In the genomic region with DNA sequence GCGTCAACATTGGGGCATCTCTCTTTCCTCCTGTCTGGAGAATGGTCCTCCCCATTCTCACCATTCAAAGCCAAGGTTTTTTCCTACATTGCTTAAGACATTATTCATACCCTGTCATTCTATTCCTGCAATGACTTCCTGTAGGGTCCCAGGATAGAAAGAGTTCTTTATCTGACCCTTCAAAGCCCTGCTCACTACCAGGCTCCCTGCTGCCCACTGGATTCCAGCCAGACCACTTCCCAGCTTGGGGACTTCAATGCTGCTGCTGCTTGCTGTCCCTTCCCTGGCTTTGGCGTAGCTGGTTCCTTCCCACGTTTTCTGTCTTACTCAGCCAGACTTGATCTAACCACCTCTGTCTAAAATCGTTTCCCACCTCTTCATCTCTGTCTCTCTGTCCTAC, we compare ENCODE assay signal across 15 mouse cellular contexts. TPM values are rescaled to one million over a fixed set of nuclear protein-coding genes. Genes with fewer than 3 reads are reported as not detected.
A peak's percentile ranks its signal among the peaks of the same experiment; 100 is the strongest.
DNase-seq lines count a peak whose midpoint lies in the region; ATAC-seq and TF ChIP-seq lines count a peak whose summit lies in the region.
"Had no signal": no experiment of that assay in that cellular context is flagged by ENCODE, and none has a peak within 500 bp of the region (broad histone marks: within the 10 kb centered on the region; RNA-seq: fewer than 3 reads in every experiment).

No protein-coding gene starts in this region.

- H3K4me1 ChIP-seq in hindbrain, embryonic 15.5 days (replicated peaks), result peaks cover 2% of the 10 kb centered on the region
- no peaks in the 10 kb centered on the region for H3K4me1 ChIP-seq in hindbrain, embryonic 10.5 days (replicated peaks)
- no peaks in the 10 kb centered on the region for H3K4me1 ChIP-seq in lung, postnatal 0 days (ENCODE audit: insufficient read depth, low read depth, low read length)
- H3K4me1 ChIP-seq: intestine, embryonic 15.5 days; midbrain, embryonic 15.5 days; stomach, embryonic 15.5 days had no signal

- H3K36me3 ChIP-seq in hindbrain, embryonic 15.5 days, result no peaks in the 10 kb centered on the region
- no peaks in the 10 kb centered on the region for H3K36me3 ChIP-seq in hindbrain, embryonic 10.5 days
- H3K36me3 ChIP-seq in lung, postnatal 0 days (ENCODE audit: insufficient read depth, low read length), result no peaks in the 10 kb centered on the region
- H3K36me3 ChIP-seq: intestine, embryonic 15.5 days; midbrain, embryonic 15.5 days; neural tube, embryonic 13.5 days; stomach, embryonic 15.5 days had no signal

- DNase-seq in adrenal gland, adult 2 months, result peak; percentile 35
- no peak for DNase-seq in adrenal gland, adult 18-20 months (ENCODE audit: low spot score in 2 of 2)
- DNase-seq in hindbrain, embryonic 10.5 days (ENCODE audit: low spot score), result no peak
- no peak for DNase-seq in lung, postnatal 0 days (ENCODE audit: low spot score)
- DNase-seq in lung, postnatal 25 days (ENCODE audit: low spot score), result no peak
- no peak for DNase-seq in MN1 (ENCODE audit: low spot score)
- DNase-seq: adrenal gland, postnatal 36 days had no signal

- no peak overlapping the region for H3K9ac ChIP-seq in hindbrain, embryonic 15.5 days
- no peak overlapping the region for H3K9ac ChIP-seq in lung, postnatal 0 days (replicated peaks; ENCODE audit: low read depth)
- H3K9ac ChIP-seq: intestine, embryonic 15.5 days; midbrain, embryonic 15.5 days; neural tube, embryonic 13.5 days; stomach, embryonic 15.5 days had no signal

- ATAC-seq in hindbrain, embryonic 15.5 days (ENCODE audit: low FRiP score, low read depth), result peak; percentile 45; the same call in 1 of the 2 replicates
- ATAC-seq in lung, postnatal 0 days, result peak; percentile 40
- ATAC-seq in common myeloid progenitor, adult 5-6 weeks (replicated peaks; ENCODE audit: low read depth, poor library complexity, severe bottlenecking), result peak; percentile 50
- ATAC-seq: forebrain, embryonic 14.5 days; intestine, embryonic 15.5 days; midbrain, embryonic 15.5 days had no signal

- TF ChIP-seq CTCF in lung, postnatal 0 days (IDR thresholded peaks at IDR 0.05), result no peak

- no peak overlapping the region for H3K4me2 ChIP-seq in hindbrain, embryonic 15.5 days
- H3K4me2 ChIP-seq in lung, postnatal 0 days (replicated peaks; ENCODE audit: low read depth, low read length), result no peak overlapping the region
- H3K4me2 ChIP-seq: intestine, embryonic 15.5 days; liver, embryonic 11.5 days; midbrain, embryonic 15.5 days; neural tube, embryonic 13.5 days; stomach, embryonic 15.5 days had no signal

- no peaks in the 10 kb centered on the region for H3K27me3 ChIP-seq in hindbrain, embryonic 15.5 days
- H3K27me3 ChIP-seq in hindbrain, embryonic 10.5 days (ENCODE audit: insufficient read depth, poor library complexity, severe bottlenecking), result no peaks in the 10 kb centered on the region; the same call in 1 of the 2 replicates
- H3K27me3 ChIP-seq in lung, postnatal 0 days (replicated peaks; ENCODE audit: insufficient read depth, low read length), result no peaks in the 10 kb centered on the region
- H3K27me3 ChIP-seq: intestine, embryonic 15.5 days; midbrain, embryonic 15.5 days; neural tube, embryonic 13.5 days; stomach, embryonic 15.5 days had no signal

- peak overlapping the region; percentile 51 for H3K27ac ChIP-seq in hindbrain, embryonic 15.5 days (replicated peaks)
- H3K27ac ChIP-seq in hindbrain, embryonic 10.5 days, result no peak overlapping the region
- no peak overlapping the region for H3K27ac ChIP-seq in lung, postnatal 0 days (ENCODE audit: low read length)
- H3K27ac ChIP-seq: intestine, embryonic 15.5 days; midbrain, embryonic 15.5 days; neural tube, embryonic 13.5 days; stomach, embryonic 15.5 days had no signal

- no peak for TF ChIP-seq EP300 in lung, postnatal 0 days (IDR thresholded peaks at IDR 0.05)

- no peaks in the 10 kb centered on the region for H3K9me3 ChIP-seq in hindbrain, embryonic 15.5 days
- no peaks in the 10 kb centered on the region for H3K9me3 ChIP-seq in hindbrain, embryonic 10.5 days
- 0 out of 2 replicates have a peak, but pooled peaks cover 3% of the 10 kb centered on the region for H3K9me3 ChIP-seq in lung, postnatal 0 days (ENCODE audit: low read length)
- H3K9me3 ChIP-seq: intestine, embryonic 15.5 days; midbrain, embryonic 15.5 days; neural tube, embryonic 13.5 days; stomach, embryonic 15.5 days had no signal

- H3K4me3 ChIP-seq in hindbrain, embryonic 15.5 days, result no peak overlapping the region
- no peak overlapping the region for H3K4me3 ChIP-seq in hindbrain, embryonic 10.5 days
- no peak overlapping the region for H3K4me3 ChIP-seq in lung, postnatal 0 days (ENCODE audit: low read depth, low read length)
- H3K4me3 ChIP-seq: intestine, embryonic 15.5 days; midbrain, embryonic 15.5 days; neural tube, embryonic 13.5 days; stomach, embryonic 15.5 days had no signal

- WGBS in hindbrain, embryonic 15.5 days, result 35% methylated on average over 4 of the region's 4 CpGs
- WGBS in hindbrain, embryonic 10.5 days, result 54% methylated on average over 4 of the region's 4 CpGs
- WGBS in lung, postnatal 0 days, result 30% methylated on average over 4 of the region's 4 CpGs

RNA-seq across cellular contexts. Expression of a gene that starts 7.5 kb away (rescaled TPM):
- total RNA-seq in adrenal gland, adult 2 months (2021), result 10 to 100 TPM; 76.6 to 79.4 TPM
- polyA plus RNA-seq in adrenal gland, adult 2 months (2012; rRNA removed), result 45.4 and 54.9 TPM in 2 replicates
- 100 to 1,000 TPM in 1 of 2 experiments, 10 to 100 TPM in 1; 87.0 to 102 TPM for total RNA-seq in adrenal gland, adult 18-20 months (2021)
- polyA plus RNA-seq in hindbrain, embryonic 15.5 days (2015; fragmentation: Nextera tagmentation; extraction: Ambion mirVana), result 46.0 and 48.4 TPM in 2 replicates
- 21.1 and 31.5 TPM in 2 replicates for polyA plus RNA-seq in hindbrain, embryonic 10.5 days (2016; fragmentation: Nextera tagmentation; extraction: Ambion mirVana)
- 100 and 120 TPM in 2 replicates for polyA plus RNA-seq in lung, postnatal 0 days (2015; fragmentation: Nextera tagmentation; extraction: Ambion mirVana)
- 59.6 and 74.9 TPM in 2 replicates for total RNA-seq in common myeloid progenitor, adult 5-6 weeks (2017)

RNA-seq across cellular contexts. Expression of a gene that starts 23.8 kb away (rescaled TPM):
- 100 to 1,000 TPM; 236 to 425 TPM for total RNA-seq in adrenal gland, adult 2 months (2021)
- 193 and 219 TPM in 2 replicates for polyA plus RNA-seq in adrenal gland, adult 2 months (2012; rRNA removed)
- total RNA-seq in adrenal gland, adult 18-20 months (2021), result 100 to 1,000 TPM; 296 to 352 TPM
- polyA plus RNA-seq in hindbrain, embryonic 15.5 days (2015; fragmentation: Nextera tagmentation; extraction: Ambion mirVana), result 47.2 and 50.1 TPM in 2 replicates
- 18.2 and 21.4 TPM in 2 replicates for polyA plus RNA-seq in hindbrain, embryonic 10.5 days (2016; fragmentation: Nextera tagmentation; extraction: Ambion mirVana)
- polyA plus RNA-seq in lung, postnatal 0 days (2015; fragmentation: Nextera tagmentation; extraction: Ambion mirVana), result 692 and 736 TPM in 2 replicates
- total RNA-seq in common myeloid progenitor, adult 5-6 weeks (2017), result 8.4 and 10.6 TPM in 2 replicates
